Mouse (Mus musculus) liver, adult 2 months (tissue): ENCODE measurements around the gene Mtmr10.

Experiments used
- CTCF ChIP-seq: fragments of 200-500 bp; IDR thresholded peaks from 2 replicates; pipeline ENCODE4 v1.5.1; 2011; ENCODE audit warnings: low read depth, low read length, control low read depth
- POLR2A ChIP-seq: fragments of 200-500 bp; IDR thresholded peaks from 2 replicates; pipeline ENCODE4 v1.6.1; 2011; ENCODE audit warnings: low read length, control low read depth; ENCODE audit not compliant: insufficient read depth; ENCODE audit errors: extremely low read depth

- no peak for TF ChIP-seq POLR2A
- no peak for TF ChIP-seq CTCF
Measured at GRCm38 (mm10) chr7:64371940-64372878, 84.8 kb downstream of the Mtmr10 start.
